Mouse (Mus musculus): ENCODE measurements around the gene Igtp. TPM values are rescaled to one million over a fixed set of nuclear protein-coding genes. Genes with fewer than 3 reads are reported as not detected.
A peak's percentile ranks its signal among the peaks of the same experiment; 100 is the strongest.
"Not testable (repeated sequence)": the region's sequence is repeated elsewhere in the genome, so short reads cannot be mapped to it uniquely, and the experiment has no call there.

Igtp gene
- polyA plus RNA-seq, 1 experiment from 2014 or later = 1.6 TPM

DNA sequence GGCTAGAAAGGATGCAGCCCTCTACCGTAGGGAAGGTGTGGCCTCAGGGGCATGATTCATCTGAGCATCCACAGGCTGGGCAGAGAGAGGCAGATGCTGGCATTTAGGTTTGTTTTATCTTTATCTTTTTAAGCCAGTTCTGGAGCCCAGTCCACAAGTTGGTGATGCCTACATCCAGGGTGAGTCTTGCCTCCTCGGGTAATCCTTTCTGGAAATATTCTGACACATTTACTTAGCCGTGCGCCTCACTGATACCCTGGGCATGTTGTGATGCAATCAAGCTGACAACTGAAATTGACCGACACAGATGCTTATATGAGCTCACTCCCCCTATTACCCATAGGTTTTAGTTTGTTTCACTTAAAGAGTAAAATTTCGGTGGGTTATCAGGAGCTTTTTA lies 17.5 kb downstream of the Igtp start:
- H3K4me1 ChIP-seq (ENCODE audit: control insufficient read depth, insufficient read depth, low read length) = no peaks in the 10 kb centered on the region
- WGBS = 92% methylated on average over 6 of the region's 6 CpGs
- H3K9ac ChIP-seq (ENCODE audit: low read length) = no peak overlapping the region
- H3K27ac ChIP-seq (replicated peaks; ENCODE audit: low read depth, low read length) = no peak overlapping the region
- DNase-seq (ENCODE audit: low spot score) (no peak), ATAC-seq (ENCODE audit: insufficient number of reproducible peaks, low FRiP score, low TSS enrichment, low read depth) (no peak)
- no peak overlapping the region for H3K4me2 ChIP-seq (ENCODE audit: low read depth, severe bottlenecking)
- no peaks in the 10 kb centered on the region for H3K36me3 ChIP-seq (ENCODE audit: control insufficient read depth, insufficient read depth, low read length)
- H3K9me3 ChIP-seq (ENCODE audit: control insufficient read depth, low read length) = no peaks in the 10 kb centered on the region
- H3K27me3 ChIP-seq (ENCODE audit: control insufficient read depth, insufficient read depth, low read length) = no peaks in the 10 kb centered on the region
- no peak overlapping the region for H3K4me3 ChIP-seq (ENCODE audit: low read depth, low read length)

DNA sequence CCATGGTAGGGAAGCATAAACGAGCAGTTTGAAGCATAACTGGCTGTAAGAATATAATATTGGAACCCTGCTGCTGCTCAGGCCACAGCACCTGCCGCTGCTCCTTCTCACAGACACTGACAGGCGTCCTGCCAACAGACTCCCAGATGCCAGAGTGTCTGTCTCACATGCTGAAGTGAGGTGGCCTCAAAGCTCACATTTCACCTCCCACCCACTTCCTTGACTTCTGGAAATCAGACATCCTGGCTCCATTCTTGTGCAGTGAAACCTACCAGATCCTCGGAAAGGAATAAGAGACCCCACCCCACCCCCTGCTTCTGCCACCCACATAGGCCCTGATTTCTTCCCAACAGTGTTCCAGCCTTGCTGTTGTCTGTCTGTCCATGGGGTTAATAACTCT lies 24.4 kb downstream of the Igtp start:
- H3K36me3 ChIP-seq (ENCODE audit: control insufficient read depth, insufficient read depth, low read length) = no peaks in the 10 kb centered on the region
- H3K27me3 ChIP-seq (ENCODE audit: control insufficient read depth, insufficient read depth, low read length) = no peaks in the 10 kb centered on the region
- no peaks in the 10 kb centered on the region for H3K4me1 ChIP-seq (ENCODE audit: control insufficient read depth, insufficient read depth, low read length)
- 30% methylated on average over 4 of the region's 4 CpGs for WGBS
- no peak for ATAC-seq (ENCODE audit: insufficient number of reproducible peaks, low FRiP score, low TSS enrichment, low read depth)
- no peak overlapping the region for H3K27ac ChIP-seq (replicated peaks; ENCODE audit: low read depth, low read length)
- H3K4me3 ChIP-seq (ENCODE audit: low read depth, low read length) = no peak overlapping the region
- no peak overlapping the region for H3K4me2 ChIP-seq (ENCODE audit: low read depth, severe bottlenecking)
- no peak for DNase-seq (ENCODE audit: low spot score)
- H3K9me3 ChIP-seq (ENCODE audit: control insufficient read depth, low read length) = no peaks in the 10 kb centered on the region
- no peak overlapping the region for H3K9ac ChIP-seq (ENCODE audit: low read length)

DNA sequence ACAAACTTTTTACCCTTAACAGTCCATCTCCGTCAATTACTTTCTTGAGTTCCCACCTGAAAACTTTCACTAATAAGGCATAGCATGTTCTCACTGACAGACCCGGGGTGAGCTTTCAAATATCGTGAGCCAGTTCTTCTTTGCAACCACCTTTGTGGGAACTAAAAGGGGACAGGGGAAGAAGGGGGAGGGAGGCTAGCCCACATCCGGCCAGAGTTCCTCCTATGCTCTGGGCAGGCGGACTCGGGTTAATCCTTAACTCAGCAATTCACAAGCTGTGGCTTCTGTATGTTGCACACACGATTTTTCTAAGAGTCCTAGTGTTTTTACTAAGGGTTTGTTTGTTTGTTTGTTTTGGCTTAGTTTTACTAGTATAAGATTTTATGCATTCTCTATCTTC lies 25.0 kb downstream of the Igtp start:
- WGBS = 57% methylated on average over 7 of the region's 7 CpGs

DNA sequence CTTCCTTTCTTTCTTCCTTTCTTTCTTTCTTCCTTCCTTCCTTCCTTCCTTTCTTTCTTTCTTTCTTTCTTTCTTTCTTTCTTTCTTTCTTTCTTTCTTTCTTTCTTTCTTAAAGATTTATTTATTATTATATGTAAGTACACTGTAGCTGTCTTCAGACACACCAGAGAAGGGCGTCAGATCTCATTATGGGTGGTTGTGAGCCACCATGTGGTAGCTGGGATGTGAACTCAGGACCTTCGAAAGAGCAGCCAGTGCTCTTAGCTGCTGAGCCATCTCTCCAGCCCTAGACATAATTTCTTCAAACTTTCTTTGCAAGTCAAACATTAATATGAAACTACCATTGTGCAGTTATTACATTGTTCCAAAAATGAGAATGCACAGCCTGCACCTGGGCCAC lies 25.5 kb downstream of the Igtp start:
- H3K4me1 ChIP-seq (ENCODE audit: control insufficient read depth, insufficient read depth, low read length); DNase-seq (ENCODE audit: low spot score); ATAC-seq (ENCODE audit: insufficient number of reproducible peaks, low FRiP score, low TSS enrichment, low read depth); H3K36me3 ChIP-seq (ENCODE audit: control insufficient read depth, insufficient read depth, low read length); H3K27me3 ChIP-seq (ENCODE audit: control insufficient read depth, insufficient read depth, low read length); H3K9ac ChIP-seq (ENCODE audit: low read length); H3K4me3 ChIP-seq (ENCODE audit: low read depth, low read length); H3K4me2 ChIP-seq (ENCODE audit: low read depth, severe bottlenecking); H3K9me3 ChIP-seq (ENCODE audit: control insufficient read depth, low read length); H3K27ac ChIP-seq (replicated peaks; ENCODE audit: low read depth, low read length): not testable (repeated sequence)
- 82% methylated on average over 2 of the region's 2 CpGs for WGBS

More for the DNA sequence above, 25.0 kb downstream of the Igtp start:
- H3K4me2 ChIP-seq (ENCODE audit: low read depth, severe bottlenecking) = no peak overlapping the region
- ATAC-seq (ENCODE audit: insufficient number of reproducible peaks, low FRiP score, low TSS enrichment, low read depth) = no peak
- no peak overlapping the region for H3K4me3 ChIP-seq (ENCODE audit: low read depth, low read length)
- DNase-seq (ENCODE audit: low spot score) = no peak
- H3K27ac ChIP-seq (replicated peaks; ENCODE audit: low read depth, low read length) = no peak overlapping the region
- H3K9ac ChIP-seq (ENCODE audit: low read length) = no peak overlapping the region
- H3K27me3 ChIP-seq (ENCODE audit: control insufficient read depth, insufficient read depth, low read length) = no peaks in the 10 kb centered on the region
- H3K9me3 ChIP-seq (ENCODE audit: control insufficient read depth, low read length) = no peaks in the 10 kb centered on the region
- no peaks in the 10 kb centered on the region for H3K4me1 ChIP-seq (ENCODE audit: control insufficient read depth, insufficient read depth, low read length)
- no peaks in the 10 kb centered on the region for H3K36me3 ChIP-seq (ENCODE audit: control insufficient read depth, insufficient read depth, low read length)

DNA sequence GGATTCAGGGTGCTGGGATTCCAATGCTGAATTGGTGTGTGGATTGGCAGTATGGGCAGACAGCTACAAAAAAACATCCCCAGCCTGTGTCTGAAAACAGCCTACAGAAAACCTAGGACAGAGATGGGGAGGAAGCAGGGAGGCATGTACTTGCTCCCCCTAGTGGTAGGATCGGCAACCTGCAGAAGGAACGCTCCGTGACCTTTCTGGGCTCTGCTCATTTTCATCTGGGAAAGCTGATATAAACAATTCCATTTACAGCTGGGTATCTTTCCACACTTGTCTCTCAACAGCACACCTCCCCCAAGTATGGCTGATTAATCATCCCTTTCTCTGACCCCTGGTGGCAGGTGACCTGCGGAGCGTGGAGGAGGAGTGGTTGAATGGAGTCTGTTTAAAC lies 26.3 kb downstream of the Igtp start:
- no peak overlapping the region for H3K27ac ChIP-seq (replicated peaks; ENCODE audit: low read depth, low read length)
- no peak overlapping the region for H3K4me3 ChIP-seq (ENCODE audit: low read depth, low read length)
- H3K36me3 ChIP-seq (ENCODE audit: control insufficient read depth, insufficient read depth, low read length) = no peaks in the 10 kb centered on the region
- H3K4me2 ChIP-seq (ENCODE audit: low read depth, severe bottlenecking) = no peak overlapping the region
- no peaks in the 10 kb centered on the region for H3K27me3 ChIP-seq (ENCODE audit: control insufficient read depth, insufficient read depth, low read length)
- 5% methylated on average over 5 of the region's 5 CpGs for WGBS
- no peak for ATAC-seq (ENCODE audit: insufficient number of reproducible peaks, low FRiP score, low TSS enrichment, low read depth)
- no peak overlapping the region for H3K9ac ChIP-seq (ENCODE audit: low read length)
- no peaks in the 10 kb centered on the region for H3K4me1 ChIP-seq (ENCODE audit: control insufficient read depth, insufficient read depth, low read length)
- no peaks in the 10 kb centered on the region for H3K9me3 ChIP-seq (ENCODE audit: control insufficient read depth, low read length)
- DNase-seq (ENCODE audit: low spot score) = peak; percentile 83

DNA sequence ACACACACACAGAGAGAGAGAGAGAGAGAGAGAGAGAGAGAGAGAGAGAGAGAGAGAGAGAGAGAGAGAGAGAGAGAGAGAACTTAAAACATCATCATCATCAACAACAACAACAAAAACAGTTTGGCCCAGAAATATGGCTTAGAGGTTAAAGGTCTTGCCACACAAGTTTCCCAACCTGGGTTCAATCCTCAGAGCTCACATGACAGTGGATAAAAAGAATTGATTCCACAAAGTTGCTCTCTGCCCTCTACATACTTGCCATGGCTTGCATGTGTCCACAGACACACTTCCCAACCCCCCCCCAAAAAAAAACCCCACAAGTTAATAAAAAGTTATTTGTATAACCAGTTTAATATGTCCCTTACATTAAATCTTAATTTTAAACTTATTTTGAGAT lies 27.1 kb downstream of the Igtp start:
- Histone ChIP-seq H3K4me1 (ENCODE audit: control insufficient read depth, insufficient read depth, low read length) (no peaks in the 10 kb centered on the region), H3K4me3 (ENCODE audit: low read depth, low read length) (no peak overlapping the region), H3K9ac (ENCODE audit: low read length) (no peak overlapping the region), H3K4me2 (ENCODE audit: low read depth, severe bottlenecking) (no peak overlapping the region), H3K36me3 (ENCODE audit: control insufficient read depth, insufficient read depth, low read length) (no peaks in the 10 kb centered on the region), H3K9me3 (ENCODE audit: control insufficient read depth, low read length) (no peaks in the 10 kb centered on the region), H3K27me3 (ENCODE audit: control insufficient read depth, insufficient read depth, low read length) (no peaks in the 10 kb centered on the region), H3K27ac (replicated peaks; ENCODE audit: low read depth, low read length) (no peak overlapping the region)
- DNase-seq (ENCODE audit: low spot score) = no peak
- ATAC-seq (ENCODE audit: insufficient number of reproducible peaks, low FRiP score, low TSS enrichment, low read depth) = no peak

DNA sequence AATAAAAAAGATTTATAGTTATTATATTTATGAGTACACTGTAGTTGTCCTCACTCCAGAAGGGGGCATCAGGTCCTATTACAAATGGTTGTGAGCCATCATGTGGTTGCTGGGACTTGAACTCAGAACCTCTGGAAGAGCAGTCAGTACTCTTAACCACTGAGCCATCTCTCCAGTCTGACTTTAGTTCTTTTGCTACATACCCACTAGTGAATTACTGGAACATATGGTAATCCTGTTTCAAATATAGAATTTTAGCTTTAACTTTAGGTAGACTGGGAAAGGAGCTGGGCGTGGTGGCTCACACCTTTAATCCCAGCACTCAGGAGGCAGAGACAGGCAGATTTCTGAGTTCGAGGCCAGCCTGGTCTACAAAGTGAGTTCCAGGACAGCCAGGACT lies 28.7 kb downstream of the Igtp start:
- ATAC-seq (ENCODE audit: insufficient number of reproducible peaks, low FRiP score, low TSS enrichment, low read depth); H3K9ac ChIP-seq (ENCODE audit: low read length); H3K4me3 ChIP-seq (ENCODE audit: low read depth, low read length); H3K4me2 ChIP-seq (ENCODE audit: low read depth, severe bottlenecking); H3K27ac ChIP-seq (replicated peaks; ENCODE audit: low read depth, low read length); H3K4me1 ChIP-seq (ENCODE audit: control insufficient read depth, insufficient read depth, low read length); DNase-seq (ENCODE audit: low spot score); H3K27me3 ChIP-seq (ENCODE audit: control insufficient read depth, insufficient read depth, low read length); H3K9me3 ChIP-seq (ENCODE audit: control insufficient read depth, low read length); H3K36me3 ChIP-seq (ENCODE audit: control insufficient read depth, insufficient read depth, low read length): not testable (repeated sequence)
- WGBS = 95% methylated on average over 1 of the region's 2 CpGs

DNA sequence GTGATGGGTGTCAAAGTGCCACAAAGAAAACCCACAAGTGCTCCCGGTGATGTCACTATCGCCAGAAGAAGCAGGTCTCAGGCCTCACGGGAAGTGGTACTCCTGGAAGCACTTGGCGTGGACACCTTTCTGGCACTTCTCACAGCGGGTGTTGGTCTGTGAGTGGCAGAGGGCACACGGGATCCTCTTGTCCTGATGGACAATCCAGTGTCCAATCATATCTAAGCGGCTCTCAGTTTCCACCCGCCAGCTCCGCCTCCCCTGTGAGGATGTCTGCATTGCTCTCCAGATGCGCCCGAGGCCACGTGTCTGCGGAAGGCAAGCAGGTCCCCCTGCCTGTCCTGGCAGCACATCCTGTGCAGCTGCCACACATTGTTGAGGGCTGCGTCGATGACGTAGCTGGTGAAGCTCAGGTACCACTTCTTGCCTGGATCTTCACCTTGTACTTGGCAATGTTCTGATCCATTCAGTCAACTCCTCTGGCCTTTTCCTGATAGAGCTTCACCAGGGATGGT lies 31.1 kb downstream of the Igtp start:
- Histone ChIP-seq H3K27ac (replicated peaks; ENCODE audit: low read depth, low read length) (no peak overlapping the region), H3K27me3 (ENCODE audit: control insufficient read depth, insufficient read depth, low read length) (no peaks in the 10 kb centered on the region), H3K9me3 (ENCODE audit: control insufficient read depth, low read length) (no peaks in the 10 kb centered on the region), H3K9ac (ENCODE audit: low read length) (no peak overlapping the region), H3K4me2 (ENCODE audit: low read depth, severe bottlenecking) (no peak overlapping the region), H3K4me1 (ENCODE audit: control insufficient read depth, insufficient read depth, low read length) (no peaks in the 10 kb centered on the region), H3K4me3 (ENCODE audit: low read depth, low read length) (no peak overlapping the region), H3K36me3 (ENCODE audit: control insufficient read depth, insufficient read depth, low read length) (no peaks in the 10 kb centered on the region)
- DNase-seq (ENCODE audit: low spot score) (no peak), ATAC-seq (ENCODE audit: insufficient number of reproducible peaks, low FRiP score, low TSS enrichment, low read depth) (no peak)
- 57% methylated on average over 16 of the region's 16 CpGs for WGBS

DNA sequence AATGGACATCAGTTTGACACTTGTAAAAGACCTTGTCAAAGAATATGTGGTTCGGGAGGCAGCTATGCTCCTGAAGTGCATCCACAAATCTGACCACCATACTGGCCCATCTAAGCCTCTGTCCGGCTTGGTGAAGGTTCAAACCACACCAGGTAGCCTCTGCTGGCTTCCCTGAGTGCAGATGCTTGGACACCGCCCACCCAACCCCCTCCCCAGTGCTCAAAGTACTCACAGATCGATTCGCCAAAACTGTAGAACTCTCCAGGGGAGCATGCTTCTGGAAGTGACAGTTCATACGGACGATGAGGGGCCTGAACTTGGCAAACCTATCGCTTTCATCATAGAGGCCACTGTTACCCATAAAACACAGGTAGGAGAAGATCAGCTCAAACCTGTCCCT lies 31.8 kb downstream of the Igtp start:
- DNase-seq (ENCODE audit: low spot score) (no peak), ATAC-seq (ENCODE audit: insufficient number of reproducible peaks, low FRiP score, low TSS enrichment, low read depth) (no peak)
- Histone ChIP-seq H3K4me1 (ENCODE audit: control insufficient read depth, insufficient read depth, low read length) (no peaks in the 10 kb centered on the region), H3K27ac (replicated peaks; ENCODE audit: low read depth, low read length) (no peak overlapping the region), H3K27me3 (ENCODE audit: control insufficient read depth, insufficient read depth, low read length) (no peaks in the 10 kb centered on the region), H3K4me3 (ENCODE audit: low read depth, low read length) (no peak overlapping the region), H3K9ac (ENCODE audit: low read length) (no peak overlapping the region), H3K36me3 (ENCODE audit: control insufficient read depth, insufficient read depth, low read length) (no peaks in the 10 kb centered on the region), H3K9me3 (ENCODE audit: control insufficient read depth, low read length) (no peaks in the 10 kb centered on the region), H3K4me2 (ENCODE audit: low read depth, severe bottlenecking) (no peak overlapping the region)
- 92% methylated on average over 8 of the region's 8 CpGs for WGBS
